Mouse (Mus musculus): ENCODE data around the gene Becn1. TPM values are rescaled to one million over a fixed set of nuclear protein-coding genes. Genes with fewer than 3 reads are reported as not detected.
A peak's percentile ranks its signal among the peaks of the same experiment; 100 is the strongest.

The Becn1 gene
- total RNA-seq, 2 experiments from 2014 or later: 61.2 to 161 TPM

DNA sequence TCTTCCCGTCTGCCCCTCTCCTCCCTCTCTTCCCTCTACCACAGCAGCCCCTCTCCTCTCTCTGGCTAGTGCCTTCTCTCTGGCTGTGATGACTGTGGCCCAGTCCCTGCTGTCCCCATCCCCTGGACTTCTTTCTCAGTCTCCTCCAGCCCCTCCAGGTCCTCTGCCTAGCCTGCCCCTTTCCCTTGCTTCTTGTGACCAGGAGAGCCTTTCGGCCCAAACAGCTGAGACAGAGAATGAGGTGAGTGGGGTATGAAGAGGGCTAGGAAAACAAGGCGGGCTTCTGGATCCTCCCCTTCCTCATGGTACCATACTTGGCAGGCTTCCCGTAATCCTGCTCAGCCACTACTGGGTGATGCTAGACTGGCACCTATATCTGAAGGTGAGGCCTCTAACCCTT, 26.8 kb downstream of the Becn1 start:
- ATAC-seq (replicated peaks; ENCODE audit: poor library complexity): no peak

DNA sequence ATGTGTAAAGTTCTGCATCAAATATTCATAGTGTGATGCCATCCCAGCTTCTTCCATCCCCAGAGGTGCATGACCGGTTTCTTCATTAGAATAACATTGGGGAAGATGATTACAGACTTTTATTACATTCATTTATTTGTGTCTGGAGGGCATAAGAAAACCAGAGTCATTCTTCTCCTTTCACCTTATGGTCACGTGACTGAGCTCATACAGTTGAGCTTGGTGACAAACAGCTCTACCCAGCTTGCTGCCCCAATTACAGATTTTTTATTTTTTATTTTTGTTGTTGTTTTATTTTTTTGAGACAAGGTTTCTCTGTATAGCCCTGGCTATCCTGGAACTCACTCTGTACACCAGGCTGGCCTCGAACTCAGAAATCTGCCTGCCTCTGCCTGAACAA, 29.6 kb downstream of the Becn1 start:
- ATAC-seq (replicated peaks; ENCODE audit: poor library complexity): no peak

DNA sequence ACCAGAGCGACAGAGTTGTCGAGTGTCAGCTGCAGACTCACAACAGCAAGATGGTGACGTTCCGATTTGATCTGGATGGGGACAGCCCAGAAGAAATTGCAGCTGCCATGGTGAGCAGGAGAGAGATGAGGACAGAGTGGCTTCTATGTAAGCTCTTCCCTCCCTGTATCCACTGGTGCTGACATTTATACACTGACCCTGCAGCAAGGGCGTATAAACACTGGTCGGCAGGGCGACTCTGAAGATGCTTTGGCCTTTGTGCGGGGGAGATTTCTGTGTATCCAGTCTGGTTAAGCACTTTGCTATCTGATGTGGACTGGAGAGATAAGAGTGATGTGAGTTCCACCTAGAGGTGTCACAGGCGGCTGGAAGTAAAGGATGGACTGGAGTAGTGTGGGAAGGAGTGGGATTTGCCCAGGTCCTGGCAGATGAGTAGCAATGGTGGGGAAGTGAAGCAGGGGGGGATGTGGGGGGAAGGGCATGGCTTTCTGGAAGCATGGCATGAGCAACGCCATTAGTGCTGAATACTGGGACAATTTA, 32.4 kb downstream of the Becn1 start:
- 0 out of 2 replicates have a peak, but pooled peaks have one; percentile 31 for ATAC-seq (replicated peaks; ENCODE audit: poor library complexity)

DNA sequence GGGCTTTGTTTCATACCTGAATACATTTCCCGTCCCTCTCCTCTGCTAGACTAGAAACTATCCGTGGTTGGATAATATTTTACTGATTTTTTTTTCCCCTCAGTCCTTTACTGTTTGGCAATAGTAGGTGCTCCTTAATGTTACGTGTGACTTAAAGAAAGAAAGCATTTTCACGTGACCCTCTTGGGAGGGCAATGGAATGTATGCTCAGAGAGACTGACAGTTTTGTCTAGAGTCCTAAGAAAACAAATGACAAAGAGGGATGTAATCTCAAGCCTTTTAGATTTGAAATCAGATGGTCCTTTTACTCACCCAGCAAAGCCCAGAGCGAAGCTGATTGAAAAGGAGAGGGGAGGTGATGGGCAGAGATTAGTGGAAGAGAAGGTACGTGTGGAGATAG, 36.2 kb downstream of the Becn1 start:
- ATAC-seq (replicated peaks; ENCODE audit: poor library complexity): no peak

DNA sequence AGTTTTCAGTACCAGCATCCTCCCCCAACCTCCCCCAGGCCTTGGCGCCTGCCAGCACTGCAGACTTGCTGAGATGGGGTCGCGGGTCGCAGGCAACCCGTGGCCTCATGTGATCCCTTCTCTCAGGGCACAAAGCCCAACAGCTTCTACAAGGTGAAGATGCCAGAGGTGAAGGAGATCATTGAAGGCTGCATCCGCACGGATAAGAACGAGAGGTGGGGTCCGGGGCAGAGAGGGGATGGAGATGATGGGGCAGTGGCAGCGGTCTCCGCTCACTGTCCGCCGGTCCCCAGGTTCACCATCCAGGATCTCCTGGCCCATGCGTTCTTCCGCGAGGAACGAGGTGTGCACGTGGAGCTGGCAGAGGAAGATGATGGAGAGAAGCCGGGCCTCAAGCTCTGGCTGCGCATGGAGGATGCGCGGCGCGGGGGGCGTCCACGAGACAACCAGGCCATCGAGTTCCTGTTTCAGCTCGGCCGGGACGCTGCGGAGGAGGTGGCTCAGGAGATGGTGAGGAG, 37.1 kb downstream of the Becn1 start:
- peak; percentile 27; the same call in 1 of the 2 replicates for ATAC-seq (replicated peaks; ENCODE audit: poor library complexity)

DNA sequence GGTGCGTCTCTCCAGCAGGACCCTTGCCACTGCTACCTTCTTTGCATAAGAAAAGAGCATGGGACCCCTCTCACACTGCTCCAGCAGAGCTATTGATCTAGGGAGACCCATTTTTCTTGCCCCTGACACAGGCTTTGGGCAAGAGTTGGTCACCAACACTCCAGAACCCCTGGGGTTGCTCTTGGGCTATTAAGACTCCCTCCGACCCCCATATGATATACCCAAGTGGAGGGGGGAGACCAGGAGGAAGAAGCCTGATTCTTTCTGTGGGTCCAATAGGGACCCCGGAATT, 38.2 kb downstream of the Becn1 start:
- no peak for ATAC-seq (replicated peaks; ENCODE audit: poor library complexity)

DNA sequence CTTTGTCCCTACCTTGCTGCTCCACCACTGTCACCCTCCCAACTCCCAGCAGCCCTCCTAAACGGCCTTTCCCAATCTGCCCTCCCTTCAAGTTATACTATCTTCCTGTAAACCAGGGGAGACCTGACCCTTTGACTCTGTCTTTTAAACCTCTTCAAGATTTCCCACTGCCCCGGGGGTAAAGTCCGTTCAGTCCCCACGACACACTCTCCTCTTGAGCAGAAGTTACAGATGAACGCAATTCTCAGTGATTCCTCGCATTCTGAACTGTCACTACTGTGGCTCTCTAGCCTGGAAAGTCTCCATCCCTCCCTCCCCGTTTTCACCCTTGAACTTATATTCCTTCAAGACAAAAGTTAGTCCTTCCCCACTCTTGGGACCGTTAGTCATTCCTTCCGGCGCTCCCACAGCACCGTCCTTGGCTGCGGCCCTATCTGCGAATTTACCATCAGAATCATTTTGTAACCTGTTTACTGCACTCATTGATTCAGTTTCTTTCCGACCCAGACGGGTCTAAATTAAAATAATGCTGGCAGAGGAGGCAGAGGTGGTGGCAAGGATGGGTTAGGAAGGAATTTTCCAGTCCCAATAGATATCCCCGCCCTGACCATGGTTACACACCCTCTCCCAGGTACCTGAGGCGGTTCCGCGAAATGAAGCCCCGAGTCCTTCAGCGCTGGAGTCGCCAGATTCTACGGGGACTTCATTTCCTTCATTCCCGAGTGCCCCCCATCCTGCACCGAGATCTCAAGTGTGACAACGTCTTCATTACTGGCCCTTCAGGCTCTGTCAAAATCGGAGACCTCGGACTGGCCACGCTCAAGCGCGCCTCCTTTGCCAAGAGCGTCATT, 38.7 kb downstream of the Becn1 start:
- no peak for ATAC-seq (replicated peaks; ENCODE audit: poor library complexity)

DNA sequence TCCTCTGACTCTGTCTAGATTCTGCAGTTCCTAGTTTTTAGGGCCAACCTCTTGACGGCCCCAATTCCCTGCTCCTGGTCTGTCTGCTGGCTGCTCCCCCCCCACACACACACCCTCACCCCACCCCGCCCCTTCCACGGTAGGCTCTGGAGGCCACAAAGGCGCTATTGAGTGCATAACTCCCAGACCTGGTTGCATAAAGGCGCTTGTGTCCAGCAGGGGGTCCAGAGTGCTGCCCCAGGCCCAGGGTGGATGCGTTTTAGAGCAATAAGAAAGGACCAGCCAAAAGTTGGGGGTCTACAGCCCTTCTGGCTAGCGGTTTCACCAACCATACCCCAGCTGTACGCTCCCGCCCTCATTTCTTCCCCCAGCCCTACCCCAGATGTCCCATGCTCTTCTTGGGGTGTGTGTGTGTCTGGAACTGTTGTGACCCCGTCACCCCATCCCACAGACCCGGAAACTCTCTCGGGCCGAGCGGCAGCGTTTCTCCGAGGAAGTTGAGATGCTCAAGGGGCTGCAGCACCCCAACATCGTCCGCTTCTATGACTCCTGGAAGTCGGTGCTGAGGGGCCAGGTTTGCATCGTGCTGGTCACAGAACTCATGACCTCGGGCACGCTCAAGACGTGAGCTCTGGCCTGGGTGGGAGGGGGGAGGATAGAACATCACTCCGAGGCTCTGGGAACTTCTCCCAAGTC, 39.7 kb downstream of the Becn1 start:
- no peak for ATAC-seq (replicated peaks; ENCODE audit: poor library complexity)

DNA sequence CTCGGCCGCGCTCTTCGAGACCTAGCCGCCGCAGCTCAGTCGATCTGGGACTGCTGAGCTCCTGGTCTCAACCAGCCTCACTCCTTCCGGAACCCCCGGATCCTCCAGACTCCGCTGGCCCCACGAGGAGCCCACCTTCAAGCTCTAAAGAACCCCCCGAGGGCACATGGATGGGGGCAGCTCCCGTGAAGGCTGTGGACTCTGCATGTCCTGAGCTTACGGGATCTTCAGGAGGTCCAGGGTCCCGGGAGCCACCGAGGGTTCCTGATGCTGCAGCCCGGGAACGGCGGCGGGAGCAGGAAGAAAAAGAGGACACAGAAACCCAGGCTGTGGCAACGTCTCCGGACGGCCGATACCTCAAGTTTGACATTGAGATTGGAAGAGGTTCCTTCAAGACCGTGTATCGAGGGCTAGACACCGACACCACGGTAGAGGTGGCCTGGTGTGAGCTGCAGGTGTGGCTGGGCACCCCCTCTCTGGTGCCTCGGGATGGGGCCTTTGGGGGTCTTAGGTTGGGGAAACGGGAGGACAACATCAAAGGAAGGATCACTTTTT, 41.2 kb downstream of the Becn1 start:
- ATAC-seq (replicated peaks; ENCODE audit: poor library complexity): peak; percentile 15; the same call in 1 of the 2 replicates

DNA sequence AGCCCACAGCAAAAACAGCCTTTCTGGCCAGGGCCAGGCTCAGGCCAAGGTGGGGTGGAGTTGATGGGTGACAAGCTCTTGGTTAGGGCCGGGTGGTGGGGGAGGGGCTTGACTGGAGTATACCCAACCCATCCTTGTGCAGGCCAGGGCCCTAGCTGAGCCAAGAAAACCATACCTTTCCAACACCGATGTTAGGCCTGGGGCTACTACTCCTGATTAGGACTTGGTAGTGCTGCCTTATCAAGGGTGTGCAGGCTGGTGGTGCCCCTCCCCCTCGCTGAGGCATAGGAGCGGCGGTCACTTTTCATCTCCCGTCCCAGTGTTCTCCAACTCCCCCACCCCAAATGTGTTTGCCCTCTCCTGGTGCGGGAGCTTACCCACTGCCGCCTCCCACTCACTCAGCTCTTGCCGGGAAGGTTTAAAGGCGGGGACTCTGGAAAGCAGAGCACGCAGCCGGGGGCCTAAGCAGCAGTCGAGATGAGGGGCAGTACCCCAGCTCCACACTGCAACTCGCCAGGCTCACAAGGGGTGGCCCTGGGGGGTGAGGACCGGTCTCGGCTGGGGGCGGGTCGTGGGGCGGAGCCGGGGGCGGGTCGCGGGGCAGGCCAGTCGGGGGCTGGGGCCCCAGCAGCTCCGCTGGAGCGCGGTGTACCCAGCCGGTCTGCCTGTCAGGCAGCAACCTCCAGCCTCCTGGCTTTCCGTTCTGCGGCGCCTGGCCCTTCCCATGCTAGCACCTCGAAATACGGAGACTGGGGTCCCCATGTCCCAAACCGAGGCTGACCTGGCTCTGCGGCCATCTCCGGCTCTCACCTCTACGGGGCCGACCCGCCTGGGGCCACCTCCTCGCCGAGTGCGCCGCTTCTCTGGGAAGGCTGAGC, 41.9 kb downstream of the Becn1 start, which contains the start of gene Wnk4:
Wnk4 (plus strand) TSS at position 620 of the 878 bp plus-strand sequence.
- ATAC-seq (replicated peaks; ENCODE audit: poor library complexity): peak; percentile 81

DNA sequence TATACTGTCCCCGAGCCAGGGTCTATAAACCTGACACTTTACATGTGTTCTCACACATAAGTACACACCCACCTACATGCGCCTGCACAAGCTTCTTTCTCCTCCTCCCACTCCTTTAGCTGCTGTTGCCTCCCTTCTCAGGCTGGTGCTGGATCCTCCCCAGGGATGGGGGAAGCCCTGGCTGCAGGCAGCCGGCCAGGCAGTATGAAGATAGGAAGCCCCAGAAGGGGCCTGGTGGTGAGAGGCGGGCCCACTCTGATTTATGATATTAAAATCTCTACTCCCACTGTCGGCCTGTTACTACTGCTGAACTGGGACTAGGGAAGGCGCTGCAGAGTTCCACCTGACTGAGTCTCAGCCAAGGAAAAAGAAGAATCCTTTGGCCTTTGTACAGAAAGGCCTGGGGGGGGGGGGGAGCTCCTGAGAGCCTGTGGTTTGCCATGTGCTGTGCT, 42.8 kb downstream of the Becn1 start:
- 0 out of 2 replicates have a peak, but pooled peaks have one; percentile 15 for ATAC-seq (replicated peaks; ENCODE audit: poor library complexity)

DNA sequence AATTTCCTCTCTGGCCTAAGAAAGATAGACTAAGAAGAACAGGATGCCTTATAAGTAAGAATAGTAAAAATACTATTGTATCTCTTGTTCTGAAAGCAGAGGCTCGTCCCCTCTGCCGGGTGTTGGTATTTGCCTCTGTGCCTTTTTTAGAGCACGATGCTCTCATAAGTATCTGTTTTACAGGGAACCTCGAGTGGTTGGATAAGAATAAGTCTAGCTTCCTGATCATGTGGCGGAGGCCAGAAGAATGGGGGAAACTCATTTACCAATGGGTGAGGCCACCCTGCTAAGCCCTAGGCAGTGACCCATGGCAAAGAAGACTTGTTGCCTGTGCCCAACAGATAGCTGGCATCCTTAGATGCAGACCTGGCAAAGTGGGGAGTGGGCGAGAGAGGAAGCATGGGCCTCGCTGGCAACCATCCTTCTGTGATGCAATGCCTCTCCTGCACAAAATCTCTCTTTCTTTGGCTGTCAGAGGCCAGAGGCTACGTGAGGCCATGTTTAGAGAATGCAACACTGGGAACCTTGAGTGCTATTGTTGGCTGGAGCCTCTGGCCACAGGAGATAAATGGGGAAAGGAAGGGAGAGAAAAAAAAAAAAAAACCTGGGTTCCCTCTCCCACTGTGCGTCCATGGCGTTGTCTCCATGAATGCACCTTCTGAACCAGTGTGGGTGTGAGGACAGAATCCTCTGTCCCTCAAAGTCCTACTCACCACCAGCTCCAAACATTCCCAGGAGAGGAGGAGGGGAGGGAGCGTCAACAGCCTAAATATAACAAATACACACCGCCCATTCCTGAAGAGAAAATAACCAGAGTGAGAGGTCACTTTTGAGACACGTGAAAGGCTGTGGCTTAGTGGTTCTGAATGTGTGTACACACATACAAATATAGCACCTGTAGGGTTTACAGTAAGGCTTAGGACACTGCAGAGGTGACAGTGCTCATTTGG, 46.0 kb downstream of the Becn1 start:
- no peak for ATAC-seq (replicated peaks; ENCODE audit: poor library complexity)

DNA sequence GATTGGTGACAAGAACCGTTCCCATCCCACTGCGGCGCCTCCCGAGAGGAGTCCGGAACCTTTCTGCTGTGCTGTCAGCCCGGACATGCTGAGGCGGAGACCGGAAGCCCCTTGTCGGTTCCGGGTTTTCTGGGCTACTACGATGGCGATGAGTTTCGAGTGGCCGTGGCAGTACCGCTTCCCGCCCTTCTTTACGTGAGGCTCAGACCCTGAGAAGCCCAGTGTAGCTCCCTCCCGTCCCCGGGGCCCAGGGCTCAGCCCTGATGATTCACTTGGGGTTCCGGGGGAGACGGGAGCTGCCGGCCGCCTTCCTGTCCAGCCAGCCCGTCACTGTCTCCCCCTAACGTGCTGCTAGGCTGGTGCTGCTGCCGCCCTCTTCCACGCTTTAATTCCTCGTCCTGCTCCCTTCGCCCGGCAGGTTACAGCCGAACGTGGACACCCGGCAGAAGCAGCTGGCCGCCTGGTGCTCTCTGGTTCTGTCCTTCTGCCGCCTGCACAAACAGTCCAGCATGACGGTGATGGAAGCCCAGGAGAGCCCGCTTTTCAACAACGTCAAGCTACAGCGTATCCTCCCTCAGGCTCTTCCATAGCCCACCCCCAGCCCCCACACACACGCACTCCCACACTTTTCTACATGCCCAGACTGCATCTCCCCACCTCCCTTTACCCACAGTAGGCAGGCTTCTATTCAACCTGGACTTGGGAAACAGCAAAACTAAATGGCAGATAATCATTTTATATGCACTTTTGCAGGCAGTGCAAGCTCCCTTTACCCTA, 48.3 kb downstream of the Becn1 start, which contains the start of gene Vps25:
Vps25 (plus strand) TSS at position 95 of the 777 bp plus-strand sequence.
- peak; percentile 97 for ATAC-seq (replicated peaks; ENCODE audit: poor library complexity)

DNA sequence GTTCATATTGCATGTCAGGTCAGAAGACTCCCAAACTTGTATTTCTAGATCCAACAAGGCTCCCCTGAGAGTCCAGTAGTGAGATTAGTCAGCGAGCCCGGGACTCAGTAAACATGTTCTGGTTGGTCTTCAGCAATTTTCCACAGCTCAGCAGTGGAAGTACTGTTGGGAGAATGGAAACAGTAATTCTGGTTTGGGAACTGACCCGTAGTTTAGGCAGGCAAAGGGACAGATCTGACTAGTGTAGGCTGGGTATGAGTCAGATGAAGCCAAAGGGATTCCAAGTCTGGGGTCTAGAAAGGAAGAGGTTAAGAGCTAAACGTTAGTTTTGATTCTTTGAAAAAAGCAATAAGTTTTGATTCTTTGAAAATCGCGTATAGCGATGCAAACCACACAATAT, 49.1 kb downstream of the Becn1 start:
- no peak for ATAC-seq (replicated peaks; ENCODE audit: poor library complexity)

DNA sequence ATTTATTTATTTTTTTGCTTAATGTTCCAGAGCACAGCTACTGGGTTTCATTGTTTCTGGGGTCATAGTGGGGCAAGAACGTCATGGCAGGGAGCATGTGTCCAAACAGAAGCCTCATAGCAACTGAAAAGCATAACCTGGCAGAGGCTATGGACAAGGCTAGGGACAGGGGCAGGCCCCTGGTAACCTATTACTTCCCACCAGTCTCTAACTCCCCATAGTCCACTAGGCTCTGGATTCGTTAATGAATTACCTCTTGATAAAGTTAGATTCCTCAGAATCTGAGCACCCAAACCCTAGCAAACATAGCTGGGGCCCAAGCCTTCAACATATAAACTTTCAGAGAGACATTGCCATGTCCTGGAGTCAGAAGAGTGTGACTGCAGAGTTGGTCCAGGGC, 51.1 kb downstream of the Becn1 start:
- ATAC-seq (replicated peaks; ENCODE audit: poor library complexity): no peak

DNA sequence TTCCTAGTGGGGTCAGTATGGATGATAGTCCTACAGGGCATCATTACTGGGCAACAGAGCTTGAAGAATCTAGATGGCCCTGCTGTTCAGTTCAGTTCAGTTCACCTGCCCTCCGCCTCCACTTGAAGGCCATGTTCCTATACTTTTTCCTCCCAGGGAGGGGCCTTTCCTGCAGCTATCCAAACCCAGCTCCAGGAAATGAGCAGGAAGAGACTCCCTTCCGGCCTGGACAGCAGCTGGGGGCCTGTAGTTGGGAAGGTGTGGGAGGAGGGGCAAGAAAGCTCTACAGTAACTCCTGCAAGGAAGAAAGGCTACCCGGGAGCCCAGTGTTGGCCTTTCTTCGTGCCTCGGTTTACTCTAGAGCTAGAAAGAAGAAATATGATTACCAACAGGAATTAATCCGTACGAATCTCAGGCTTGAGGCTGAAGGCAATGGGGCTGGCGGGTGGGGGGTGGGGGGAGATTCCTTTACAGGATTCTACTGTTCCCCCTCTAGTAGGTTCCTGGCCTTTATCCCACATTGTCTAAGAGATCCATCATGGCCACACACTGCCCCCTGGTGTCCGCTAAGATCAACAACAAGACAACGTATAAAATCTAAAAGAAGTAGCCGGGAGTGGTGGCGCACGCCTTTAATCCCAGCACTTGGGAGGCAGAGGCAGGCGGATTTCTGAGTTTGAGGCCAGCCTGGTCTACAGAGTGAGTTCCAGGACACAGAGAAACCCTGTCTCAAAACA, 53.7 kb downstream of the Becn1 start:
- ATAC-seq (replicated peaks; ENCODE audit: poor library complexity): peak; percentile 66

DNA sequence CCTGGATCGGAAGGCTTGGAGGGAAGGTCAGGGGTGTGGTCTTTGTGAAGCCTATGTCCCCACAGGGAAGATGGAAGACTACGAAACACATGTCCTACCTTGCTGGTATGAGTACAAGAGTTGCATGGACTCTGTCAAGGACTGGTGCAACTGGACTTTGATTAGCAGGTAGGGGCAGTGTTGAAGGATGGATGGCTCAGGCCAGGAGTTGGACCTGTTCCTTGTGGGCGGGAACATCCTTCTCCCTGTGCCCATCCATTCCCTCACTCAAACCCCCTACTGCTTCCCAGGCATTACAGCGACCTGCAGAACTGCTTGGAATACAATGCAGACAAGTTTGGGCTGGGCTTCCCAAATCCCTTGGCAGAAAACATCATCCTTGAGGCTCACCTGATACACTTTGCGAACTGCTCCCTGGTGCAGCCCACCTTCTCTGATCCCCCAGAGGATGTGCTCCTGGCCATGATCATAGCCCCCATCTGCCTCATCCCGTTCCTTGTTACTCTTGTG, 54.5 kb downstream of the Becn1 start:
- no peak for ATAC-seq (replicated peaks; ENCODE audit: poor library complexity)

DNA sequence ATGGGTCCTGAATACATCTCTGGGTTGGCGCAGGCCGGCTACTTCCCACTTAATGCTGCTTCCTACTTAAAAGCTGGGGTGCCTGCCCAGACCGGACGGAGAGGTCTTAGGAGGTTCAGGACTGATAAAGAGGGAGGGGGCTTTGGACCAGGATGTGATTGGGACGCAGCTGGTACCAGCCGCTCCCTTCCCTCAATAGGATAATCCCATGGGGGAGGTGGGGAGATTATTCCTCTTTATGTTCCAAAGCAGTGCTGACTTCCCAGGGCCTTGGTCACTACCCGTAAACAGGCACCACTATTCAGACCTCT, 55.4 kb downstream of the Becn1 start:
- ATAC-seq (replicated peaks; ENCODE audit: poor library complexity): peak; percentile 15; the same call in 1 of the 2 replicates

Measured in megakaryocyte progenitor cell, adult 5-6 weeks (primary cell).